Mouse (Mus musculus) urinary bladder, postnatal 10 days (tissue): ENCODE measurements around the gene Aldh3a2.
"Not testable (repeated sequence)": the region's sequence is repeated elsewhere in the genome, so short reads cannot be mapped to it uniquely, and the experiment has no call there.

ENCODE experiments used
- DNase-seq: peaks from one replicate; pipeline ENCODE4 v3.0.0; 2022; ENCODE audit warnings: low spot score

The Aldh3a2 gene

GRCm38 (mm10) chr11:61173477-61173876 is 93.8 kb downstream of the Aldh3a2 start:
- not testable (repeated sequence) for DNase-seq
